Mouse (Mus musculus) lung, embryonic 14.5 days (tissue): ENCODE results near the gene Tsga13. TPM values are rescaled to one million over a fixed set of nuclear protein-coding genes. Genes with fewer than 3 reads are reported as not detected.
A peak's percentile ranks its signal among the peaks of the same experiment; 100 is the strongest.

Experiments used
- ATAC-seq: fragments of 200-750 bp; cut with Nextera tagmentation; 2 replicates; pipeline ENCODE4 v1.8.0; 2017; ENCODE audit warnings: mild to moderate bottlenecking, moderate TSS enrichment, moderate library complexity; ENCODE audit not compliant: insufficient read depth
- DNase-seq: peaks from one replicate; pipeline ENCODE4 v3.0.0-alpha.2; 2015
- H3K27ac ChIP-seq: fragments of 300-500 bp; sonication (generic); 2 replicates; pipeline ENCODE4 v1.5.1; 2014; ENCODE audit warnings: low read depth, mild to moderate bottlenecking, moderate library complexity
- H3K27me3 ChIP-seq: fragments of 300-500 bp; sonication (generic); 2 replicates; pipeline ENCODE4 v1.6.1; 2014; ENCODE audit warnings: low read length, control low read depth; ENCODE audit not compliant: insufficient read depth
- H3K36me3 ChIP-seq: fragments of 300-500 bp; sonication (generic); 2 replicates; pipeline ENCODE4 v1.6.1; 2014; ENCODE audit warnings: control low read depth; ENCODE audit not compliant: insufficient read depth
- H3K4me1 ChIP-seq: fragments of 300-500 bp; sonication (generic); 2 replicates; pipeline ENCODE4 v1.6.1; 2014; ENCODE audit warnings: antibody characterized with exemption, control low read depth; ENCODE audit not compliant: insufficient read depth
- H3K4me2 ChIP-seq: fragments of 300-500 bp; sonication (generic); 2 replicates; pipeline ENCODE4 v1.6.1; 2014; ENCODE audit warnings: mild to moderate bottlenecking
- H3K4me3 ChIP-seq: fragments of 300-500 bp; sonication (generic); 2 replicates; pipeline ENCODE4 v1.5.1; 2014; ENCODE audit warnings: low read depth, low read length
- H3K9ac ChIP-seq: fragments of 300-500 bp; sonication (generic); 2 replicates; pipeline ENCODE4 v1.6.1; 2014
- H3K9me3 ChIP-seq: fragments of 300-500 bp; sonication (generic); 2 replicates; pipeline ENCODE4 v1.6.1; 2016; ENCODE audit warnings: low read depth, low read length, control low read depth
- CTCF ChIP-seq: IDR thresholded peaks from 2 replicates; pipeline ENCODE4 v1.5.1; 2016; ENCODE audit warnings: antibody characterized with exemption, low read depth
- WGBS: fragments of 180-500 bp; shearing (Covaris S2); extraction: QIAGEN DNeasy Blood & Tissue Kit; methylation state at CpG from one replicate; pipeline ENCODE4 v1.1.7; 2014; 5-methylcytosine and 5-hydroxymethylcytosine counted together
- polyA plus RNA-seq: library from polyadenylated mRNA; unstranded; fragments of >200 nt; fragmentation: Nextera tagmentation; extraction: Ambion mirVana; gene quantifications from 2 replicates; pipeline ENCODE4 v1.2.1, GENCODE M21; 2014

The Tsga13 gene
- 0.25 and 0.55 TPM in 2 replicates for polyA plus RNA-seq

DNA sequence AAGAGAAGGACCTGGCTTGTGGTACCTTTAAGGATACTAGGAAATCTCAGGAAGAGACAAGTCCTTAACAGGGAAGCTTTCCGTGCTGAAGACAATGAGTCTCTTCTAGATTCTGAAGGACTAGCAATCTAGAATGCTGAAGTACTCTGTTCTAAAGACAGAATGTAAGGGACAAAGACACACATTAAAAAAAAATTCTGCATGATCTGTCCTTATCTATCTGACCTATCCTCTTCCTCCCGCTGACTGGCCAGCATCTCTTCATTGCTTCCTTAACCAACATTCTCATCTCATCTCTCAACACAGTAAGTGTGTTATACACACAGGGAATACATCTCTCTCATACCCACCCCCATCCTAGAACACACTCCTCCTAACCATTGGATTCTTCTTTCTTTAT is at the start of gene Tsga13:
TSS of gene Tsga13 (minus strand) at position 101 of the 400 bp plus-strand sequence.
- no peak for ATAC-seq
- 79% methylated on average over 2 of the region's 2 CpGs for WGBS

DNA sequence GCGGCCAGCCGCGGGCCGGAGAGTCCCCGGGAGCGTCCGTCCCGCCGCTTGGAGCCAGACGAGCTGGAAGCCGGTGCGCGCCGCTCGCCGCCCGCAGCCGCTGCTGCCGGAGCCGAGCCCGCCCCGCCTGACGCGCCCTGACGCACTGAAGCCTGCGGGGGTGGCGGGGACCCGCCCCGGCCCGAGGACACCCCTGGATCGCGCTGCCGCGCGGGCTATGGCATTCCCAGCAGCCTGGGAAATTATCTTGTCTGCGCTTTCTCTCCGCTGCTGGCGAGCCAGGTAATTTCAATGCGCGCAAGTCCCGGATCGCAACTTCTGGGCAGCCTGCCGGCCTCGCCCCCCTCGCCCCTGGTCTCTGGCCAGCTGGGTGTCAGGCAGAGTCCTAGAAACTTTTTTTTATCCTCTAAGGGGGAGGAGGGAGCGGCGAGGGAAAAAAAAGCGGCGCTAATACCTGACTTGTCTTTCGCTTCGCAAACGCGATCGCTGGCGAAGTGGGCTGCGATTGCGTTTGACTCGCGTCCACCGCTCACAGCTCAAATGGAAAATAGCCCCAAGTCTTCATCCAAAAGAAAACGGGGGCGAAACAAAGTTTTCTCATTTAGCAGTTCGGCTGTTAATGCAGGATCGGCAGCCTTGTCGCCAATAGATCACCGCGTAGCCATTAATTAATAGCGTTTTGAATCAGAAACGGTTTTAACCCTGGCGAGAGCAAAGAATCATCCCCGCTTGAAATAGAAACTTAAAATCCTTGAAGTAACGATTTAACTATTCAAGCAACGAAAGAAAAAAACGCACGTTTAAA is 43.6 kb upstream of the Tsga13 start, which contains the start of gene Klf14:
TSS of gene Klf14 (minus strand) at position 343 of the 805 bp plus-strand sequence.
- DNase-seq, result peak; percentile 69
- Histone ChIP-seq H3K4me2 (peak within 1 kb of the TSS; percentile 79), H3K27me3 (peaks cover 47% of the 10 kb centered on the region), H3K9me3 (peaks cover 31% of the 10 kb centered on the region), H3K27ac (no peak within 1 kb of the TSS), H3K36me3 (no peaks in the 10 kb centered on the region), H3K4me1 (no peaks in the 10 kb centered on the region), H3K9ac (peak within 1 kb of the TSS; percentile 36), H3K4me3 (peak within 1 kb of the TSS; percentile 55)
- TF ChIP-seq CTCF, result no peak
- ATAC-seq, result no peak
- WGBS, result 1% methylated on average over 67 of the region's 75 CpGs

More for the DNA sequence above, at the start of gene Tsga13:
- H3K9me3 ChIP-seq, result no peaks in the 10 kb centered on the region
- H3K36me3 ChIP-seq, result no peaks in the 10 kb centered on the region
- H3K4me3 ChIP-seq, result no peak within 1 kb of the TSS
- H3K4me2 ChIP-seq, result no peak within 1 kb of the TSS
- H3K4me1 ChIP-seq, result no peaks in the 10 kb centered on the region
- H3K9ac ChIP-seq, result no peak within 1 kb of the TSS
- TF ChIP-seq CTCF, result no peak
- H3K27ac ChIP-seq, result no peak within 1 kb of the TSS
- no peaks in the 10 kb centered on the region for H3K27me3 ChIP-seq
- DNase-seq, result no peak

GRCm38 (mm10) chr6:30957784-30958735 is 42.7 kb upstream of the Tsga13 start:
- Histone ChIP-seq H3K4me3 (peak overlapping the region; percentile 55), H3K27ac (no peak overlapping the region), H3K9ac (peak overlapping the region; percentile 36; the same call in 1 of the 2 replicates), H3K36me3 (no peaks in the 10 kb centered on the region), H3K9me3 (peaks cover 31% of the 10 kb centered on the region), H3K4me2 (peak overlapping the region; percentile 79), H3K27me3 (peaks cover 47% of the 10 kb centered on the region), H3K4me1 (no peaks in the 10 kb centered on the region)
- ATAC-seq (0 out of 2 replicates have a peak, but pooled peaks have one; percentile 21), DNase-seq (peak; percentile 76)
- no peak for TF ChIP-seq CTCF
- 5% methylated on average over 84 of the region's 84 CpGs for WGBS

- no peak for DNase-seq
- no peak overlapping the region for H3K27ac ChIP-seq
- H3K4me3 ChIP-seq, result no peak overlapping the region
- H3K9me3 ChIP-seq, result no peaks in the 10 kb centered on the region
- H3K36me3 ChIP-seq, result no peaks in the 10 kb centered on the region
- H3K9ac ChIP-seq, result no peak overlapping the region
- H3K4me1 ChIP-seq, result no peaks in the 10 kb centered on the region
- 44% methylated on average over 5 of the region's 5 CpGs for WGBS
- no peak overlapping the region for H3K4me2 ChIP-seq
- ATAC-seq, result no peak
- no peak for TF ChIP-seq CTCF
- no peaks in the 10 kb centered on the region for H3K27me3 ChIP-seq
These were observed 23.9 kb upstream of the Tsga13 start for GRCm38 (mm10) chr6:30939264-30939663.

- ATAC-seq (no peak), DNase-seq (peak; percentile 46)
- no peak overlapping the region for H3K4me3 ChIP-seq
- no peak overlapping the region for H3K27ac ChIP-seq
- no peaks in the 10 kb centered on the region for H3K27me3 ChIP-seq
- H3K9ac ChIP-seq, result no peak overlapping the region
- WGBS, result 43% methylated on average over 2 of the region's 2 CpGs
- H3K4me2 ChIP-seq, result no peak overlapping the region
- H3K36me3 ChIP-seq, result no peaks in the 10 kb centered on the region
- TF ChIP-seq CTCF, result peak; percentile 41
- no peaks in the 10 kb centered on the region for H3K9me3 ChIP-seq
- H3K4me1 ChIP-seq, result no peaks in the 10 kb centered on the region
These were observed 7.4 kb upstream of the Tsga13 start for GRCm38 (mm10) chr6:30922821-30923220.

DNA sequence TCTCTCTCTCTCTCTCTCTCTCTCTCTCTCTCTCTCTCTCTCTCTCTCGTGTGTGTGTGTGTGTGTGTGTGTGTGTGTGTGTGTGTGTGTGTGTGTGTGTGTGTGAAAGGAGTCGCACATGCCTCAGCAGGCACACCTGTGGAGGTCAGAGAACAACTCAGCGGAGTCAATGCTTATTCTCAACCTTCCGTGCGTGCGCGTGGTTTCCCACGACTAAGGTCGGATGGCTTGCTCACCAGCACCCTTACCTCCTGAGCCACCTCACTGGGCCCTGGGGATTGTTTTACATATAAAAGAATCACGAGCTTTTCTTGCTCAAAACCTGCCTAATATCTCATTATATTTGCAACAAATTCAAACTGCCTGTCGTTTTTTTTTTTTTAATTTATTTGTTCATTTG is 6.5 kb upstream of the Tsga13 start:
- Histone ChIP-seq H3K9me3 (no peaks in the 10 kb centered on the region), H3K9ac (no peak overlapping the region), H3K4me3 (no peak overlapping the region), H3K27me3 (no peaks in the 10 kb centered on the region), H3K36me3 (no peaks in the 10 kb centered on the region), H3K4me2 (peak overlapping the region; percentile 50), H3K4me1 (no peaks in the 10 kb centered on the region), H3K27ac (no peak overlapping the region)
- 49% methylated on average over 11 of the region's 11 CpGs for WGBS
- ATAC-seq (no peak), DNase-seq (no peak)
- no peak for TF ChIP-seq CTCF
